Mouse (Mus musculus) kidney, postnatal 0 days (tissue): ENCODE results near the gene Zfpm1. TPM values are rescaled to one million over a fixed set of nuclear protein-coding genes. Genes with fewer than 3 reads are reported as not detected.
A peak's percentile ranks its signal among the peaks of the same experiment; 100 is the strongest.

ENCODE experiments used
- ATAC-seq: fragments of 200-750 bp; cut with Nextera tagmentation; replicated peaks from 2 replicates; pipeline ENCODE4 v1.8.0; 2017; ENCODE audit warnings: low read depth, moderate number of reproducible peaks, moderate TSS enrichment, moderate library complexity; ENCODE audit not compliant: low FRiP score
- DNase-seq: peaks from one replicate; pipeline ENCODE4 v3.0.0-alpha.2; 2016; ENCODE audit warnings: low spot score
- H3K27ac ChIP-seq: fragments of 300-500 bp; sonication (generic); 2 replicates; pipeline ENCODE4 v1.5.1; 2014; ENCODE audit warnings: mild to moderate bottlenecking
- H3K27me3 ChIP-seq: fragments of 300-500 bp; sonication (generic); 2 replicates; pipeline ENCODE4 v1.6.1; 2014; ENCODE audit warnings: low read length, mixed read lengths; ENCODE audit not compliant: insufficient read depth
- H3K36me3 ChIP-seq: fragments of 300-500 bp; sonication (generic); 2 replicates; pipeline ENCODE4 v1.6.1; 2014; ENCODE audit warnings: low read length, mixed read lengths; ENCODE audit not compliant: insufficient read depth
- H3K4me1 ChIP-seq: fragments of 300-500 bp; sonication (generic); replicated peaks from 2 replicates; pipeline ENCODE4 v1.6.1; 2014; ENCODE audit warnings: antibody characterized with exemption, low read length, mixed read lengths; ENCODE audit not compliant: insufficient read depth
- H3K4me2 ChIP-seq: fragments of 300-500 bp; sonication (generic); 2 replicates; pipeline ENCODE4 v1.6.1; 2014; ENCODE audit warnings: mild to moderate bottlenecking, low read length, moderate library complexity, mixed read lengths
- H3K4me3 ChIP-seq: fragments of 300-500 bp; sonication (generic); replicated peaks from 2 replicates; pipeline ENCODE4 v1.5.1; 2014; ENCODE audit warnings: low read depth, low read length
- H3K9ac ChIP-seq: fragments of 300-500 bp; sonication (generic); 2 replicates; pipeline ENCODE4 v1.6.1; 2014; ENCODE audit warnings: low read depth, low read length
- H3K9me3 ChIP-seq: fragments of 300-500 bp; sonication (generic); replicated peaks from 2 replicates; pipeline ENCODE4 v1.6.1; 2016; ENCODE audit warnings: low read length, inconsistent platforms, mixed read lengths
- CTCF ChIP-seq: IDR thresholded peaks from 2 replicates; pipeline ENCODE4 v1.5.1; 2016; ENCODE audit warnings: antibody characterized with exemption, low read depth, mild to moderate bottlenecking, moderate library complexity
- WGBS: fragments of 180-500 bp; shearing (Covaris S2); extraction: QIAGEN DNeasy Blood & Tissue Kit; methylation state at CpG from one replicate; pipeline ENCODE4 v1.1.7; 2014; 5-methylcytosine and 5-hydroxymethylcytosine counted together
- polyA plus RNA-seq: library from polyadenylated mRNA; unstranded; fragments of >200 nt; fragmentation: Nextera tagmentation; extraction: Ambion mirVana; gene quantifications from 2 replicates; pipeline ENCODE4 v1.2.1, GENCODE M21; 2015

The Zfpm1 gene
- polyA plus RNA-seq, 1 experiment from 2014 or later, result 2.3 TPM

DNA sequence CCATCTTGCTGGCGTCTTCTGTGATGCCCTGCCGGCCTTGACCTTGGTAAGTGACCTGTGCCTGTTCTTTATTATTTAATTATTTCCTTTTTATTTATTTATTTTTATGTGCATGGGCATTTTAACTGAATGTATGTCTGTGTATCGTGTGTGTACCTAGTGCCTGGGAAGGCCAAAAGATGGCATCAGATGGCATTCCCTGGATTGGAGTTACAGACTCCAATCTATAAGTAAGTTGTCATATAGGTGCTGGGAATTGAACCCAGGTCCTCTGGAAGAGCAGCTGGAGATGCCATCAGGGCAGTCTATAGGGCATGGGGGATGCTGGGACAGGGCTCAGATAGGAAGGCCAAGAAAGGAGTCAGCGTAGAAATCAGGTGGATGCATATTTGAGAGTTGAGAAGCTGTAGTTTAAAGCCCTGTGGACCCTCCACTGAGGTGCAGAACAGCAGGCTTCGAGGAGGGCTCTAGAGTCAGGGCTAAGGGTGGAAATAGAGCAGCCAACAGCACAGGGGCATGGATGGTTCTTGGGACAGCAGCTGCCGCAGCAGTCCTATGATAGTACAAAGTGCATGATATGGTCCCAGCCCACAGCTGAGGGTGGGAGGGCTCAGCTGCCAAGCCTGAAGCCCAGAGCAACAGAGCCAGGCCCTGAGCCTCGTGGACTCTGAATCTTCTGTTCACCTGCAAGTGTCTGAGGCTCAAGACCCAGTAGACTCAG, 78.9 kb downstream of the Zfpm1 start, which contains the start of gene Trhr2:
Trhr2 (minus strand) TSS at position 51 of the 721 bp plus-strand sequence.
- Histone ChIP-seq H3K4me3 (no peak within 1 kb of the TSS), H3K36me3 (no peaks in the 10 kb centered on the region), H3K9me3 (no peaks in the 10 kb centered on the region), H3K9ac (no peak within 1 kb of the TSS), H3K4me2 (no peak within 1 kb of the TSS), H3K4me1 (no peaks in the 10 kb centered on the region), H3K27me3 (no peaks in the 10 kb centered on the region), H3K27ac (no peak within 1 kb of the TSS)
- TF ChIP-seq CTCF, result no peak
- ATAC-seq, result no peak
- 78% methylated on average over 7 of the region's 7 CpGs for WGBS
- no peak for DNase-seq

DNA sequence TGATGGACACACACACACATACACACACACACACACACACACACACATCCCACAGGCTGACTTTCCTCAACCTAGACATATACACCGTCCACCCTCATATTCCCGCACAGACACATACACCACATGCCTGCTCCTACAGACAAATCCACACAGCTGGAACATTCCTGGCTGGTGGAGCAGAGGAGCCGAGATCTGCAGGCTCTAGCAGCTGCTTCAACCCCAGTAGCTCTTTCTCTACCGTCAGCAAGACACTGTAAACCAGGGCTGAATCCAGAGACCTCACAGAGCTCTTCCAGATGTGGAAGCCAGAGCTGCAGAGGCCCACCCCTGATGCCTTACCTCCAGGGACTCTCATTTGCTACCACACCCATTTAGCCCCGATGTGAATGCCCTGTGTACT, 80.3 kb downstream of the Zfpm1 start:
- no peak for ATAC-seq
- 38% methylated on average over 5 of the region's 5 CpGs for WGBS
- no peak for DNase-seq
- Histone ChIP-seq H3K36me3 (no peaks in the 10 kb centered on the region), H3K4me3 (no peak overlapping the region), H3K4me1 (no peaks in the 10 kb centered on the region), H3K27me3 (no peaks in the 10 kb centered on the region), H3K9ac (no peak overlapping the region), H3K4me2 (no peak overlapping the region), H3K27ac (no peak overlapping the region), H3K9me3 (no peaks in the 10 kb centered on the region)
- no peak for TF ChIP-seq CTCF

DNA sequence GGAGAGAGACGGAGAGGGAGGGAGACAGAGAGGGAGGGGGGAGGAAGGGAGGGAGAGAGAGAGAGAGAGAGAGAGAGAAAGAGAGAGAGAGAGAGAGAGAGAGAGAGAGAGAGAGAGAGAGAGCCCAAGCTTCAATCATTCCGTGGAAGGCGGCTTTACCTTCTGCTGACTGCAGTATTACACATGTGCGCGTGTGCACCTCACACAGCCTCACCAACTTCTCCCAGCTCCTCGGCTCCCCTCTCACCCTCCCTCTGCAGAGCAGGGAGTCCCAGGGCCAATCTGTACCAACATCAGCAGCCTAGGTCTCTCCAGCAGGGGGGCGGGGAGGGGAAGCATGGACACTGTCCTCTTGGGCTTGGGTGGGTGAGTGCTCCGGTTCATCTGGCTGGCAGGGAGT, 81.0 kb downstream of the Zfpm1 start:
- no peaks in the 10 kb centered on the region for H3K9me3 ChIP-seq
- no peak overlapping the region for H3K9ac ChIP-seq
- no peak for DNase-seq
- ATAC-seq, result no peak
- no peak overlapping the region for H3K27ac ChIP-seq
- no peak overlapping the region for H3K4me3 ChIP-seq
- no peaks in the 10 kb centered on the region for H3K36me3 ChIP-seq
- WGBS, result 38% methylated on average over 8 of the region's 8 CpGs
- TF ChIP-seq CTCF, result no peak
- H3K27me3 ChIP-seq, result no peaks in the 10 kb centered on the region
- H3K4me2 ChIP-seq, result no peak overlapping the region
- H3K4me1 ChIP-seq, result no peaks in the 10 kb centered on the region

DNA sequence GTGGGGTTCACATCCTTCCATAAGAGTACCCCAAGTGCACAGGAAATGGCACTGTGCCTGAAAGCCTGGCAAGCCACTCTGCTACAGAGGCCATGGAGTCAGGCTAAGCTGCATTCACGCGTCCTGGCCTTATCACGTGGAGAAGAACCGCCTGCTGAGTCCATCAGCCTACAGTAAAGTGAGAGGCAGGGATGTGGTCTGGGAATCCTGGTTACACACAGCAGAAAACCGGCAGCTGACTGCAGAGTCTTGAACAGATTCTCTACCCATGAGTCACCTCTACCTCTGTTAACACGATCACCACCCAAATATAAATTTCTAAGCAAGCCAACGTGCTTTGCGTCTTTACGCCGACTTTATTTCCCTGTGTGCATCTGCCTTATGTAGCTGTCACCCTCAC, 86.6 kb downstream of the Zfpm1 start:
- Histone ChIP-seq H3K9me3 (no peaks in the 10 kb centered on the region), H3K27me3 (no peaks in the 10 kb centered on the region), H3K27ac (no peak overlapping the region), H3K4me3 (no peak overlapping the region), H3K4me2 (no peak overlapping the region), H3K36me3 (no peaks in the 10 kb centered on the region), H3K4me1 (no peaks in the 10 kb centered on the region), H3K9ac (no peak overlapping the region)
- WGBS, result 77% methylated on average over 10 of the region's 10 CpGs
- DNase-seq (no peak), ATAC-seq (no peak)
- no peak for TF ChIP-seq CTCF

DNA sequence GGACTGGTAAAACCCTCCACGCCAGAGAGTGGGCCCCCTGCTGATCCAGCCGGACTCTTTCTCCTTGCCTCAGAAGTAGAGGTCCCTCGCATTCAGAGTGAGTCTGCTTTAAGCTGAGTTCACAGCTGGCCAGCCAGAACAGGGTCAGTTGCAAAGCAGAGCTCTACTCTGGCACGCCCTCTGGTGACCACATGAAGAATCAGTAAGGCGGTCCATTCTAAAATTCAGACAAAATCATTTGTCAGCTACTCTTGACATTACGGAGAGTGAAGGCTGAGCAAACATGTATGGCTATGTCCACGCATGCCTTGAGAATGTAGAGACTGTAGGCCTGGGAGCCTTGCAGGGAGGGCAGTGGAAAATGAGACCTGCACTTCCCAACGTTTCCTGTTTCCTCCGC, 87.7 kb downstream of the Zfpm1 start:
- H3K4me1 ChIP-seq, result no peaks in the 10 kb centered on the region
- no peaks in the 10 kb centered on the region for H3K27me3 ChIP-seq
- no peak overlapping the region for H3K9ac ChIP-seq
- ATAC-seq, result peak; percentile 58
- H3K27ac ChIP-seq, result no peak overlapping the region
- no peak overlapping the region for H3K4me2 ChIP-seq
- peak; percentile 87 for DNase-seq
- peak; percentile 91 for TF ChIP-seq CTCF
- WGBS, result 11% methylated on average over 9 of the region's 9 CpGs
- no peak overlapping the region for H3K4me3 ChIP-seq
- H3K36me3 ChIP-seq, result no peaks in the 10 kb centered on the region
- H3K9me3 ChIP-seq, result no peaks in the 10 kb centered on the region

DNA sequence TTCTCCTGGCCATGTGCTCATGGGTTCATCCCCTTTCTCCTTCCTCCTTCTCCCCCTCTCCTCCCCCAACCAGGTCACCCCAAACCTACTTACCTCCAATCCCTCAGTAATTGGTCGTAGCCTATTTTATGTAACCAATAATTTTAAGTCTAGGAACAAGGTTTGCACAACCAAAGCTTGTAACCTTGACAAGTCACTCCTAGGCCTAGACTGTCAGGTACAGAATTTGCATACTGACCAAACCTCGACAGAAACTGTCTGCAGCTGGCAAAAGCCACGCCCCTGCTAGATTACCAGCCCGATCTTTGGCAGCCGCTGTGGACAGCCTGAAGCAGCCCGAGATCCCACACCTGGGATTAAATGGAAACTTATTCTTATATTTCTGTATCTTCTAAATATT, 89.8 kb downstream of the Zfpm1 start:
- Histone ChIP-seq H3K36me3 (no peaks in the 10 kb centered on the region), H3K9me3 (no peaks in the 10 kb centered on the region), H3K4me3 (no peak overlapping the region), H3K9ac (no peak overlapping the region), H3K27ac (no peak overlapping the region), H3K4me2 (no peak overlapping the region), H3K27me3 (no peaks in the 10 kb centered on the region), H3K4me1 (no peaks in the 10 kb centered on the region)
- ATAC-seq, result no peak
- DNase-seq, result no peak
- no peak for TF ChIP-seq CTCF
- 74% methylated on average over 6 of the region's 6 CpGs for WGBS

DNA sequence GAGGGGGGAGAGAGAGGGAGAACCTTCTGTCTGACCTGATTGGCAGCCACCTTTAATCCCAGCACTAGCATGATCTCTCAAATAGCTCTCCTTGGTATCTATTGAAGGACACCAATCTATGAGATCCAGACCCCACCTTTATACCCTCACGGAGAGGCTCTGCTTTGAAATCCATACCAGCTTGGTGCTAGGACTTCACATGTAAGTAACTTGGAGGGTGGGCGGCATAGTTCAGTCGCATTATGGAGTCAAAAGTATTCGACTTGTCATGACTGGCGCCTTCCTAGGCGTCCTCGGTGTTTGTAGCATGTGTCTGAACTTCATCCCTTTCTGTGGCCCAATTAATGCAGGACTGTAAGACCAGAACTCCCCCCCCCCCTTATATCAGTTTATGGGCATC, 93.4 kb downstream of the Zfpm1 start:
- H3K4me1 ChIP-seq, result no peaks in the 10 kb centered on the region; the same call in 1 of the 2 replicates
- no peaks in the 10 kb centered on the region for H3K27me3 ChIP-seq
- H3K9me3 ChIP-seq, result no peaks in the 10 kb centered on the region
- no peak for ATAC-seq
- TF ChIP-seq CTCF, result no peak
- H3K9ac ChIP-seq, result no peak overlapping the region
- no peaks in the 10 kb centered on the region for H3K36me3 ChIP-seq
- 95% methylated on average over 7 of the region's 7 CpGs for WGBS
- H3K27ac ChIP-seq, result no peak overlapping the region
- DNase-seq, result no peak
- no peak overlapping the region; the same call in 1 of the 2 replicates for H3K4me2 ChIP-seq
- H3K4me3 ChIP-seq, result no peak overlapping the region
